Comparison of ENCODE assay signal across 27 mouse cellular contexts in genomic region chr13:52940956-52941355, GRCm38 (mm10). TPM values are rescaled to one million over a fixed set of nuclear protein-coding genes. Genes with fewer than 3 reads are reported as not detected.
DNase-seq lines count a peak whose midpoint lies in the region; ATAC-seq and TF ChIP-seq lines count a peak whose summit lies in the region.
"Had no signal": no experiment of that assay in that cellular context is flagged by ENCODE, and none has a peak within 500 bp of the region (broad histone marks: within the 10 kb centered on the region; RNA-seq: fewer than 3 reads in every experiment).

No protein-coding gene starts in this region.

- TF ChIP-seq CTCF in liver, adult 2 months (IDR thresholded peaks at IDR 0.05; ENCODE audit: low read depth, low read length): no peak

- ATAC-seq in liver, embryonic 11.5 days (replicated peaks; ENCODE audit: low FRiP score): no peak
- ATAC-seq in CD4-positive, CD25-positive, alpha-beta regulatory T cell, adult 4 months: no peak
- ATAC-seq: activated CD4-positive, CD25-positive, alpha-beta regulatory T cell, adult 4 months; forebrain, embryonic 15.5 days; hindbrain, postnatal 0 days; inflammation-experienced regulatory T-cells, adult 6 months had no signal

- H3K27ac ChIP-seq in liver, adult 2 months (replicated peaks; ENCODE audit: insufficient read depth, low read depth, low read length): no peak overlapping the region
- no peak overlapping the region for H3K27ac ChIP-seq in liver, embryonic 11.5 days (ENCODE audit: low read depth, low read length)
- H3K27ac ChIP-seq: embryonic facial prominence, embryonic 10.5 days; embryonic facial prominence, embryonic 13.5 days; forebrain, embryonic 12.5 days; forebrain, embryonic 15.5 days; heart, adult 2 months; heart, embryonic 10.5 days; heart, embryonic 13.5 days; hindbrain, embryonic 14.5 days; hindbrain, postnatal 0 days had no signal

- H3K27me3 ChIP-seq in liver, adult 2 months (ENCODE audit: control insufficient read depth, insufficient read depth, low read length): no peaks in the 10 kb centered on the region
- H3K27me3 ChIP-seq in liver, embryonic 11.5 days (replicated peaks; ENCODE audit: control insufficient read depth, insufficient read depth, low read length): no peaks in the 10 kb centered on the region
- H3K27me3 ChIP-seq: embryonic facial prominence, embryonic 13.5 days; forebrain, embryonic 15.5 days; heart, embryonic 13.5 days had no signal

- peak; percentile 76 for DNase-seq in liver, adult 2 months (ENCODE audit: extremely low read depth, low read depth, low spot score)
- no peak for DNase-seq in liver, embryonic 11.5 days (ENCODE audit: low spot score)
- DNase-seq in gastrocnemius, adult 8-10 months (ENCODE audit: low spot score in 2 of 2): peak; percentile 46 to 52
- peak; percentile 8 for DNase-seq in gastrocnemius, postnatal 14 days
- peak; percentile 91 for DNase-seq in skeletal muscle tissue, adult 2 months (ENCODE audit: low read depth, low spot score)
- DNase-seq: adrenal gland, adult 8-10 months; adrenal gland, postnatal 25 days; cerebellum, adult 11-12 months; cerebellum, adult 8-10 months; cerebellum, postnatal 10 days; cerebellum, postnatal 36 days; embryo, embryonic 11 days; heart, adult 2 months; heart, postnatal 14 days; heart, postnatal 4 days had no signal

- H3K4me2 ChIP-seq in liver, embryonic 11.5 days: no peak overlapping the region
- H3K4me2 ChIP-seq: embryonic facial prominence, embryonic 13.5 days; forebrain, embryonic 12.5 days; forebrain, embryonic 15.5 days; heart, embryonic 13.5 days; hindbrain, embryonic 14.5 days had no signal

- no peak for TF ChIP-seq POLR2A in liver, adult 2 months (IDR thresholded peaks at IDR 0.05; ENCODE audit: extremely low read depth, insufficient read depth, low read length)

- no peaks in the 10 kb centered on the region for H3K79me2 ChIP-seq in liver, adult 2 months (ENCODE audit: control insufficient read depth, insufficient read depth, low read length)

- no peaks in the 10 kb centered on the region for H3K36me3 ChIP-seq in liver, adult 2 months (ENCODE audit: control insufficient read depth, insufficient read depth, low read length)
- H3K36me3 ChIP-seq in liver, embryonic 11.5 days (ENCODE audit: control insufficient read depth, insufficient read depth, low read length): no peaks in the 10 kb centered on the region
- H3K36me3 ChIP-seq: embryonic facial prominence, embryonic 10.5 days; embryonic facial prominence, embryonic 13.5 days; forebrain, embryonic 12.5 days; forebrain, embryonic 15.5 days; heart, embryonic 10.5 days; heart, embryonic 13.5 days had no signal

- 17% methylated on average over 7 of the region's 7 CpGs for whole genome bisulfite sequencing in liver, adult 2 months
- WGBS in liver, embryonic 11.5 days: 76% methylated on average over 7 of the region's 7 CpGs

- H3K4me3 ChIP-seq in liver, adult 2 months (ENCODE audit: insufficient read depth, low read depth, low read length): no peak overlapping the region
- no peak overlapping the region for H3K4me3 ChIP-seq in liver, embryonic 11.5 days (ENCODE audit: low read depth, low read length)
- H3K4me3 ChIP-seq: embryonic facial prominence, embryonic 10.5 days; embryonic facial prominence, embryonic 13.5 days; erythroblast, embryonic 14.5 days; forebrain, embryonic 12.5 days; forebrain, embryonic 15.5 days; heart, adult 2 months; heart, embryonic 10.5 days; heart, embryonic 13.5 days had no signal

- no peaks in the 10 kb centered on the region for H3K4me1 ChIP-seq in liver, adult 2 months (ENCODE audit: control insufficient read depth, insufficient read depth, low read length)
- no peaks in the 10 kb centered on the region for H3K4me1 ChIP-seq in liver, embryonic 11.5 days (replicated peaks; ENCODE audit: control insufficient read depth, insufficient read depth, low read length)

- intact Hi-C loops in gastrocnemius, postnatal 14 days (cut with DNase I; ENCODE audit: low total_unique reads): no loop called here

- no peaks in the 10 kb centered on the region for H3K9me3 ChIP-seq in liver, embryonic 11.5 days (ENCODE audit: control insufficient read depth, low read length)
- H3K9me3 ChIP-seq: embryonic facial prominence, embryonic 10.5 days; embryonic facial prominence, embryonic 13.5 days; forebrain, embryonic 12.5 days; forebrain, embryonic 15.5 days; heart, embryonic 10.5 days; heart, embryonic 13.5 days had no signal

- H3K9ac ChIP-seq in liver, adult 2 months (ENCODE audit: low read depth, low read length): no peak overlapping the region
- H3K9ac ChIP-seq in liver, embryonic 11.5 days (ENCODE audit: low read depth, low read length): no peak overlapping the region
- H3K9ac ChIP-seq: embryonic facial prominence, embryonic 13.5 days; forebrain, embryonic 12.5 days; forebrain, embryonic 15.5 days; heart, embryonic 13.5 days; hindbrain, embryonic 14.5 days had no signal

RNA-seq across cellular contexts. Expression of gene Auh, which starts 11.5 kb away (rescaled TPM):
- 45.1 and 49.2 TPM in 2 replicates for total RNA-seq in liver, adult 2 months (2014; rRNA removed)
- 28.0 and 33.3 TPM in 2 replicates for polyA plus RNA-seq in liver, adult 2 months (2012; rRNA removed)
- 35.4 and 36.4 TPM in 2 replicates for polyA plus RNA-seq in liver, embryonic 11.5 days (2014; fragmentation: Nextera tagmentation; extraction: Ambion mirVana)
- 10 to 100 TPM; 75.2 to 88.9 (median 78.6) TPM for total RNA-seq in gastrocnemius, adult 8-10 months (2022)
- 10 to 100 TPM; 47.4 to 65.3 TPM for total RNA-seq in gastrocnemius, postnatal 14 days (2021)
- polyA plus RNA-seq in CD4-positive, CD25-positive, alpha-beta regulatory T cell, adult 4 months (2017; shearing (Covaris generic)): 10 to 100 TPM; 32.7 to 47.4 TPM

RNA-seq across cellular contexts. Expression of gene Nfil3, which starts 39.9 kb away (rescaled TPM):
- total RNA-seq in liver, adult 2 months (2014; rRNA removed): 6.2 and 10.2 TPM in 2 replicates
- 7.9 and 16.2 TPM in 2 replicates for polyA plus RNA-seq in liver, adult 2 months (2012; rRNA removed)
- polyA plus RNA-seq in liver, embryonic 11.5 days (2014; fragmentation: Nextera tagmentation; extraction: Ambion mirVana): 8.5 and 9.8 TPM in 2 replicates
- total RNA-seq in gastrocnemius, adult 8-10 months (2022): 10 to 100 TPM; 17.6 to 60.4 (median 29.4) TPM
- total RNA-seq in gastrocnemius, postnatal 14 days (2021): 10 to 100 TPM; 15.7 to 39.9 TPM
- 1 to 10 TPM; 1.7 to 3.7 TPM for polyA plus RNA-seq in CD4-positive, CD25-positive, alpha-beta regulatory T cell, adult 4 months (2017; shearing (Covaris generic))
